Mouse (Mus musculus) megakaryocyte, embryonic 14.5 days (primary cell): Measurements from ENCODE around the gene Mbtps2.

ENCODE experiments used
- FLI1 ChIP-seq: IDR thresholded peaks from 2 replicates; pipeline ENCODE4 v1.6.1; 2012; ENCODE audit warnings: low read length, inconsistent platforms, mixed read lengths
- GATA1 ChIP-seq: IDR thresholded peaks from 3 replicates; pipeline ENCODE4 v1.6.1; 2012; ENCODE audit warnings: mixed read lengths, low read length, inconsistent platforms, borderline replicate concordance

DNA sequence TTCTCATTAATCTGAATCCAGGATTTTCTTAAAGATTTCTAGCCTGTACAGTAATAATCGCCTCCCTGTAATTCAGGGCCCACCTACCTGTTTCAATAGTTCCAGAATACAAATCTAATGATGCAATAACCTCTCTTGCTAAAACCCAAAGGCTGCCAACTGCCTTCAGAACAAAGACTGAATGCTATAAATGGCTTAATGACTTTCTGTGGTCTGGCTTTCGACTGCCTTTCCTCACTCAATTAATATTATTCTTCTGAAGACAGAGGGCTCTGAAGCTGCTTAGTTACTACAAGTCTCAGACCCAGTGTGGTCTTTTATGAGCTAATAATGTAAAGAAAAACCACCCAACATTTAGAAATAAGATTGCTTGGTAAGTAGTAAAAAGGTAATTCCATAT lies 96.6 kb downstream of the Mbtps2 start:
- TF ChIP-seq GATA1 = no peak
- no peak for TF ChIP-seq FLI1
